Mouse (Mus musculus) kidney, adult 2 months (tissue): ENCODE measurements around the gene Tm4sf19.
"Not testable (repeated sequence)": the region's sequence is repeated elsewhere in the genome, so short reads cannot be mapped to it uniquely, and the experiment has no call there.

Source experiments
- CTCF ChIP-seq: fragments of 200-500 bp; conservative IDR thresholded peaks from 2 replicates; pipeline ENCODE4 v1.5.1; 2011; ENCODE audit warnings: low read depth, mild to moderate bottlenecking, control low read depth, low read length, moderate library complexity, mixed read lengths; ENCODE audit not compliant: insufficient read depth, insufficient read length
- POLR2A ChIP-seq: fragments of 200-500 bp; IDR thresholded peaks from one replicate; pipeline ENCODE4 v1.6.1; 2011; ENCODE audit warnings: low read depth, low read length, control low read depth

DNA sequence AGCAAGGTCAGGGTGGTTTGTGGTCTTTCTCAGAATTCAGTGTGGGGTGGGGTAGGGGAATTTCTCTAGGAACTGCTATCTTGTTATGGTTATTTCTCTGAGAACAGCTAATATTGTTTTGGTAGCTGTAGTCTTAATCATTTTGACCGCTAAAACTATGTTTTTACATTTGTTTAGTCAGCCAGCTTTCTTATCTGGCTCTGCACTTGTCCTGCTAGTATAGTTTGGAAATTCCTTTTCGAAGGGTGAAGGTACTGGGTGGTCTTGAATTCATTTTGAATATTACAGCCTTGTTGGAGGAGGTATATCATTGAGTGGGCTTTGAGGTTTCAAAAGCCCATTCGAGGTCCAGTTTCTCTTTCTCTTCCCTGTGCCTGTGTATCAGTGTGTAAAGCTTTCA is 44.3 kb downstream of the Tm4sf19 start:
- not testable (repeated sequence) for TF ChIP-seq CTCF, POLR2A
